Mouse (Mus musculus): ENCODE data around the gene 1700102P08Rik. TPM values are rescaled to one million over a fixed set of nuclear protein-coding genes. Genes with fewer than 3 reads are reported as not detected.

1700102P08Rik gene
- polyA plus RNA-seq, 1 experiment from 2014 or later: 0.50 TPM

DNA sequence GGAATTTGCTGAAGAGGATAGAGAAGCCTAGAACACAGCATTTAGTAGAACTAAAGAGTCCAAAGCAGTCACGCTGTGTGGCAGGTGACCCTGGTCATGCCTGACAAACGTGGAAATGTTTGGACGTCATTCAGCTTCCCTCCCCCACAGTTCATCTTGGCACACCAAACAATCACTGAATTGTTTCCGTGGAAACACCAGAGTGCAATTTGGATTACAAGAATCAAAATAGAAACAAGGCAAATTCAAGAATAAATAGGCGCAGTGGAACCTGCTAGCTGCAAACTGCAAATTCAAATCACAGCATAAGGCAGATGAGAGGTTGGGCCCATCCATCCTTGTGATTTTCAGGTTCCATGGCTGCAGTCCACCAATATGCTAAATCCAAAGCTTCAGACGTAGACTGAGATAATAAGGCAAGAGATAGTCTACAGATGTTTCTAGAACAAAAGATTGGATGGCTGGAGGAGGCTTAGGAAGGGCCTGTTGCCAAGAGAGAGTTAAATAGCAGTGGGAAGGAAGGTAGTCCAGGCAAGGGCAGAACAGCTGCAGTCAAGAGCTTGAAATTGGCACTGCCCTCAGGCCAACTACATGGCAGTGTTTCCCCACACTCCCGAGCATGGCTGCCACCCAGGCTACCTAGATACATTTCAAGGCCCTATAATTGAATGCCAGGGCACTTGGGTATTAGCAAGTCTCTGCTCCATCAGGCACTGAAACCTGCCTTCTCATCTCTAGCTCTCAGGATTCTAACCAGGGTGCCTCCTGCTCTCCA, 8.8 kb downstream of the 1700102P08Rik start:
- Histone ChIP-seq H3K4me1 (ENCODE audit: control insufficient read depth, insufficient read depth, low read length) (no peaks in the 10 kb centered on the region), H3K27me3 (ENCODE audit: control insufficient read depth, insufficient read depth, low read length) (no peaks in the 10 kb centered on the region), H3K27ac (ENCODE audit: low read length) (peak overlapping the region; percentile 61; the same call in 1 of the 2 replicates), H3K9ac (ENCODE audit: low read length) (no peak overlapping the region), H3K4me2 (ENCODE audit: low read depth, low read length) (no peak overlapping the region), H3K4me3 (replicated peaks; ENCODE audit: low read length) (no peak overlapping the region), H3K9me3 (replicated peaks; ENCODE audit: control insufficient read depth, low read length) (no peaks in the 10 kb centered on the region), H3K36me3 (ENCODE audit: control insufficient read depth, insufficient read depth, low read length) (no peaks in the 10 kb centered on the region)
- ATAC-seq (ENCODE audit: insufficient read depth, low FRiP score): no peak
- 61% methylated on average over 7 of the region's 7 CpGs for WGBS

DNA sequence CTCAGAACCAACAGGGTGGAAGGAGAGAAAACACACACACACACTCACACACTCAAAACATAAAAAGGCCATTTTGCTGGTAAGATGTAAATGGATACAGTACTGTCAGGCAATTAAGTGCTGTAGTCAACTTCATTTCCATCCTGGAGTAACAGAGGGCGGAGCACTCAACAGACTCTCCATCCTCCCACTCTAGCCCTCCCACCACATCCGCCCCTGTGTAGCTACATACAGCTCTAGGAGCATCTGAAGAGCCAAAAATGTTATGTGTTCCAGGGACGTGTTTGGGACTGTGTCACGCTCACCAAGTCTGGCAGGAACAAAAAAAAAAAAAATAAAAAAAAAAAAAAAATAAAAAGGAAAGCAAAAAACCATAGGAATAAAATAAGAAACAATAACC, 10.5 kb downstream of the 1700102P08Rik start:
- no peak overlapping the region for H3K9ac ChIP-seq (ENCODE audit: low read length)
- peak overlapping the region; percentile 17 for H3K27ac ChIP-seq (ENCODE audit: low read length)
- no peaks in the 10 kb centered on the region for H3K36me3 ChIP-seq (ENCODE audit: control insufficient read depth, insufficient read depth, low read length)
- no peak; the same call in 1 of the 2 replicates for ATAC-seq (ENCODE audit: insufficient read depth, low FRiP score)
- no peaks in the 10 kb centered on the region for H3K4me1 ChIP-seq (ENCODE audit: control insufficient read depth, insufficient read depth, low read length)
- no peak overlapping the region for H3K4me3 ChIP-seq (replicated peaks; ENCODE audit: low read length)
- WGBS: 74% methylated on average over 4 of the region's 4 CpGs
- H3K27me3 ChIP-seq (ENCODE audit: control insufficient read depth, insufficient read depth, low read length): no peaks in the 10 kb centered on the region
- no peaks in the 10 kb centered on the region for H3K9me3 ChIP-seq (replicated peaks; ENCODE audit: control insufficient read depth, low read length)
- H3K4me2 ChIP-seq (ENCODE audit: low read depth, low read length): no peak overlapping the region

DNA sequence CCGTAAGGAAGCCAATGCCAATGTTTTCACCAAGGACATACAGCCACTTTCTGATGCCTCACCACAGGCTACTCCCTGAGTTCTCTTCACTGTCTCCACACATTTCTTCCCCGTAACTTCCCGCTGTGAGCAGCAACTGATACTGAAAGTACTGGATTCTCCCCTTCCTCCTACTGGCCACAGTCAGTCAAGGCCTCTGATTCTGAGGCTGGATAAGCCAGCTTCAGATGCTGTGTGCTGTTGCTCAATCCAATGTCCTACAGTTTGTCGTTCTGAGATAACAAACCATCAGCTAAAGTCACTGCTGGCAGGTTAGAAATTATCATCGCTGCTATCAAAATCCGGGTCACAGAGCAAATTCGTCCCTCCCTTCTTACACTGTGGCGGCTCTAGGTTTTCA, 11.8 kb downstream of the 1700102P08Rik start:
- Histone ChIP-seq H3K27ac (ENCODE audit: low read length) (no peak overlapping the region), H3K9ac (ENCODE audit: low read length) (no peak overlapping the region), H3K4me3 (replicated peaks; ENCODE audit: low read length) (no peak overlapping the region), H3K36me3 (ENCODE audit: control insufficient read depth, insufficient read depth, low read length) (no peaks in the 10 kb centered on the region), H3K4me1 (ENCODE audit: control insufficient read depth, insufficient read depth, low read length) (no peaks in the 10 kb centered on the region), H3K4me2 (ENCODE audit: low read depth, low read length) (no peak overlapping the region), H3K9me3 (replicated peaks; ENCODE audit: control insufficient read depth, low read length) (no peaks in the 10 kb centered on the region), H3K27me3 (ENCODE audit: control insufficient read depth, insufficient read depth, low read length) (no peaks in the 10 kb centered on the region)
- no peak for ATAC-seq (ENCODE audit: insufficient read depth, low FRiP score)
- 74% methylated on average over 8 of the region's 8 CpGs for WGBS

DNA sequence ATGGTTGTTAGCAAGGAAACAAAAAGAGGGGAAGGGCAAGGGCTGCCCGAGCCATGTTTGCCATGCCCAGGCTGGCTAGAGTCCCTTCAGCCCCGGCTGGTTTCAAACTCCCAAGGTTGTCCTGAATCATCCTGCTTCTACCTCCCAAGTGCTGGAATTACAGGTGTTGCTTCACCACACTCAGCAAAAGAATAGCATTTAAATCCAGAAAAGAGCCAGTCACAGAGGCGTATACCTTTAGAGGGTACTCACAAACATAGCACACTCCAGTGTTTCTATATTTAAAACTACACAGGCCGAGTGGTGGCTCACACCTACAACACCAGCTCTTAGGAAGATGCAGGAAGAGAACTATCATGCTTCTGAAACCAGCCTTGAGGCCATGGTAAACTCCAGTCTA, 16.9 kb downstream of the 1700102P08Rik start:
- 87% methylated on average over 4 of the region's 4 CpGs for WGBS
- no peak overlapping the region for H3K4me2 ChIP-seq (ENCODE audit: low read depth, low read length)
- ATAC-seq (ENCODE audit: insufficient read depth, low FRiP score): no peak
- H3K4me3 ChIP-seq (replicated peaks; ENCODE audit: low read length): no peak overlapping the region
- no peaks in the 10 kb centered on the region for H3K9me3 ChIP-seq (replicated peaks; ENCODE audit: control insufficient read depth, low read length)
- no peak overlapping the region for H3K9ac ChIP-seq (ENCODE audit: low read length)
- H3K27ac ChIP-seq (ENCODE audit: low read length): no peak overlapping the region
- H3K27me3 ChIP-seq (ENCODE audit: control insufficient read depth, insufficient read depth, low read length): no peaks in the 10 kb centered on the region
- H3K4me1 ChIP-seq (ENCODE audit: control insufficient read depth, insufficient read depth, low read length): no peaks in the 10 kb centered on the region
- no peaks in the 10 kb centered on the region for H3K36me3 ChIP-seq (ENCODE audit: control insufficient read depth, insufficient read depth, low read length)

DNA sequence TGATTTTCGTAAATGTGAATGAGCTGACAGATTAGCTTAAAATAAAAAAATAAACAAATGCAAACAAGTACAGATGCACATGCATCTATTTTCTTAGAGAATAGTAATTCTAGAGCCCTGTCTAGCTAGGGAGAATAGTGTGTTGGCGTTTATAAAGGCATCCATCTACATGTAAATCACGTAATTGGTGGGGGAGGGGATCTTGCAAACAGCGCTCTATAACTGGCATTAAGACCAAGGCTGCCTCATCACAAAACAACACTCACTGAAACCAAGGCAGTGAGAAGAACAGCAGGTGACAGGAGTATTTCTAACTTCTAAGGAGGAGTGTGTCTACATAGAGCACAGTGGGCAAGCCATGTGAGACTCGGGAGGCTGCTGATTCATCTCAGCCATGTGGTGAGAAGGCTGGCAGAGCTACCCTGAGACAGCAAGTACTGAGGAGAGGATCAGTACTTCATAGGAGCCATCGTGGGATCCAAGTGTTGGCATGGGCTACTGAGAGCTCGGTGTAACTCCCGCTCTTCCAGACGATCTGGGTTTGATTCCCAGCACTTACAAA, 18.9 kb downstream of the 1700102P08Rik start:
- H3K36me3 ChIP-seq (ENCODE audit: control insufficient read depth, insufficient read depth, low read length): no peaks in the 10 kb centered on the region
- no peak overlapping the region for H3K4me2 ChIP-seq (ENCODE audit: low read depth, low read length)
- H3K4me3 ChIP-seq (replicated peaks; ENCODE audit: low read length): no peak overlapping the region
- no peak overlapping the region for H3K9ac ChIP-seq (ENCODE audit: low read length)
- no peaks in the 10 kb centered on the region for H3K9me3 ChIP-seq (replicated peaks; ENCODE audit: control insufficient read depth, low read length)
- no peaks in the 10 kb centered on the region for H3K27me3 ChIP-seq (ENCODE audit: control insufficient read depth, insufficient read depth, low read length)
- ATAC-seq (ENCODE audit: insufficient read depth, low FRiP score): no peak
- 80% methylated on average over 9 of the region's 9 CpGs for WGBS
- no peaks in the 10 kb centered on the region for H3K4me1 ChIP-seq (ENCODE audit: control insufficient read depth, insufficient read depth, low read length)
- no peak overlapping the region for H3K27ac ChIP-seq (ENCODE audit: low read length)

DNA sequence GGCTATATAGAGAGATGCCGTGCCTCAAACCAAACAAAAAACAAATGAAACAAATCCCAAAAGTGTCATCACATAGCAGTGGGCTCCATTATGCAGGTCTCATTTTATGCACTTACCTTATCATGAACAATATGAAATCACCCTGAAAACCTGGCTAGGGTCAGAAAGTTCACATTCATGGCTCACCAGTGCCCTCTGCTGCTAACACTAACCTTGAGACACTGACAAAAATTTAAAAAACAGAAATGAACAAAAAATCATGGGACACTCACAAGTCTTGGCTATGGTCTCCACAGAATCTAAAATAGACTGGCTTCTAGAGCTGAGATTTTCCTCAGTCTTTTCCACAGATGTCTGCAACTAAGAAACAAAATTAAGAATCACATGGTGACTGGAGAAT, 19.6 kb downstream of the 1700102P08Rik start:
- Histone ChIP-seq H3K4me2 (ENCODE audit: low read depth, low read length) (no peak overlapping the region), H3K9me3 (replicated peaks; ENCODE audit: control insufficient read depth, low read length) (no peaks in the 10 kb centered on the region), H3K27ac (ENCODE audit: low read length) (no peak overlapping the region), H3K9ac (ENCODE audit: low read length) (no peak overlapping the region), H3K27me3 (ENCODE audit: control insufficient read depth, insufficient read depth, low read length) (no peaks in the 10 kb centered on the region), H3K36me3 (ENCODE audit: control insufficient read depth, insufficient read depth, low read length) (no peaks in the 10 kb centered on the region), H3K4me1 (ENCODE audit: control insufficient read depth, insufficient read depth, low read length) (no peaks in the 10 kb centered on the region), H3K4me3 (replicated peaks; ENCODE audit: low read length) (no peak overlapping the region)
- no peak for ATAC-seq (ENCODE audit: insufficient read depth, low FRiP score)
- WGBS: 69% methylated on average over 1 of the region's 1 CpGs

DNA sequence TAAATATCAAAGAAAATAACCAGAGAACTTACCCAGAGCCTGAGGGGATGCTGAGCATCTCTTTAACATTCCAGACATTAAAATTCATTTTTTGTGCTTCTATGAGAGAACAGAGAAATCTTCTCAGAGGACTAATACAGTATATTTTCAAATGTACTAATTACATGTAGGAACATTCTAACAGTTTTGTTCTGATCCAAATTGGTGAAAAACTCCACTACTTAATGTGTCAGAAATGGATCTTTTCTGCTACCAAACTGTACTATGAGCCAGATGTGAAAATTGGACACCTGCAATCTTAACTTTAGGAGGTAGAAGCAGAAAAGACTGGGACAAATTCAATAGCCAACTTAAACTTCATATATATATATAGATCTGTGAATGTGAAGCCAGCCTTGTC, 35.8 kb downstream of the 1700102P08Rik start, which contains the start of gene Ccdc36:
Ccdc36 (minus strand) TSS at position 101 of the 400 bp plus-strand sequence.
- H3K36me3 ChIP-seq (ENCODE audit: control insufficient read depth, insufficient read depth, low read length): no peaks in the 10 kb centered on the region
- ATAC-seq (ENCODE audit: insufficient read depth, low FRiP score): no peak
- no peak within 1 kb of the TSS for H3K4me2 ChIP-seq (ENCODE audit: low read depth, low read length)
- H3K9ac ChIP-seq (ENCODE audit: low read length): no peak within 1 kb of the TSS
- no peak within 1 kb of the TSS for H3K4me3 ChIP-seq (replicated peaks; ENCODE audit: low read length)
- no peak within 1 kb of the TSS for H3K27ac ChIP-seq (ENCODE audit: low read length)
- no peaks in the 10 kb centered on the region for H3K9me3 ChIP-seq (replicated peaks; ENCODE audit: control insufficient read depth, low read length)
- no peaks in the 10 kb centered on the region for H3K27me3 ChIP-seq (ENCODE audit: control insufficient read depth, insufficient read depth, low read length)
- no peaks in the 10 kb centered on the region for H3K4me1 ChIP-seq (ENCODE audit: control insufficient read depth, insufficient read depth, low read length)

DNA sequence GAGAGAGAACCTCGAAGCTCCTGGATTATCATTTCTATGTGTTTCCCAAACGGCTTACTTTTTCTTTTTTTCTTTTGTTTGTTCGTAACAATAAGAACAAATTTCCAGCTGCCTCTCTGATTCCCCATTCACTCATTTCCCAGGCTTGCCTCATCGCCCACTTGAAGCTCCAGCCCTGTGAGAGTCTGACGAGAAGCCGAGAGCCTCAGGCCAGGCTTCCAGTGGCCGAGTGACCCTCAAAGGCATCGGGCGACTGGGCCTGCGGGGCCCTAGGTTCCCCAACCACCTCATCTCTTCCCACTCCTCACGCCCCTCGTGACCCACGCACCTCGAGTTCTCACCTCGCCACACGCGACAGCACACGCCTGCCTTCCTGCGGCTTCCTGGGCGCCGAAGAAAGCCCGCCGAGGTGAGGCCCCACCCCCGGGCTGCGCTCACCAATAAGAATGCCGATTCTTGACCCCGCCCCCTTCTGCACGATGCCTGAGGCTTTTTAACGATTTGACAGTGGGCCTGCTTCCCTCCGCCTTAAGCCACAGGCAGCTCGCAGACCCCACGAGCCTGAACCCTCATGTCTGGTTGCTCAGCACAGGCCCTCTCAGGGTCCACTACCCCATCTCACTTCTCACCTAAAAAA, 38.9 kb downstream of the 1700102P08Rik start:
- Histone ChIP-seq H3K27ac (ENCODE audit: low read length) (no peak overlapping the region), H3K4me1 (ENCODE audit: control insufficient read depth, insufficient read depth, low read length) (no peaks in the 10 kb centered on the region), H3K4me3 (replicated peaks; ENCODE audit: low read length) (peak overlapping the region; percentile 31), H3K36me3 (ENCODE audit: control insufficient read depth, insufficient read depth, low read length) (no peaks in the 10 kb centered on the region), H3K4me2 (ENCODE audit: low read depth, low read length) (peak overlapping the region; percentile 52), H3K9me3 (replicated peaks; ENCODE audit: control insufficient read depth, low read length) (no peaks in the 10 kb centered on the region), H3K9ac (ENCODE audit: low read length) (peak overlapping the region; percentile 49; the same call in 1 of the 2 replicates), H3K27me3 (ENCODE audit: control insufficient read depth, insufficient read depth, low read length) (no peaks in the 10 kb centered on the region)
- WGBS: 42% methylated on average over 32 of the region's 32 CpGs
- peak; percentile 64; the same call in 1 of the 2 replicates for ATAC-seq (ENCODE audit: insufficient read depth, low FRiP score)

DNA sequence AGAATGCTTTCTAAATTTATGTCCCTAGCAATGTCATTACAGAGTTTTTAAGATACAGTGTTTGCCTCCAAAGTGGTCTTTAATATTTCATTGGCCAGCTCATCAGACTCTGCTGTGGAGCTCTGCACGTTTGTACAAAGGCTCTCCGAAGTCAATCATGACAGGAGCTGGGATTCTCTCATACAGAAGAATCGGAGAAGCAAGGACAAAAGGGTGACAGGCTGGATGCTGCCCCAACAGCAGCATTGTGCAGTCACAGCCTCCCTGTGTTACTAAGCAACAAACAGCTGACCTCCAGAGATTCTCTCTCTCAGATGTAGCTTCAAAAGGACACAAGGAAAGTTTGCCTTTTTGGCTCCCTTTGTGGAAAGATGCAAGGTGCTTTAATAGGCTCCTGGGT, 43.6 kb downstream of the 1700102P08Rik start, which contains the start of gene BC048562:
BC048562 (plus strand) TSS at position 301 of the 400 bp plus-strand sequence.
- Histone ChIP-seq H3K36me3 (ENCODE audit: control insufficient read depth, insufficient read depth, low read length) (no peaks in the 10 kb centered on the region), H3K9me3 (replicated peaks; ENCODE audit: control insufficient read depth, low read length) (no peaks in the 10 kb centered on the region), H3K27ac (ENCODE audit: low read length) (no peak within 1 kb of the TSS), H3K4me1 (ENCODE audit: control insufficient read depth, insufficient read depth, low read length) (peaks cover 7% of the 10 kb centered on the region; the same call in 1 of the 2 replicates), H3K27me3 (ENCODE audit: control insufficient read depth, insufficient read depth, low read length) (no peaks in the 10 kb centered on the region), H3K4me2 (ENCODE audit: low read depth, low read length) (no peak within 1 kb of the TSS), H3K4me3 (replicated peaks; ENCODE audit: low read length) (no peak within 1 kb of the TSS), H3K9ac (ENCODE audit: low read length) (no peak within 1 kb of the TSS)
- no peak for ATAC-seq (ENCODE audit: insufficient read depth, low FRiP score)
- WGBS: 70% methylated on average over 3 of the region's 3 CpGs
